Mouse (Mus musculus) lung, embryonic 14.5 days (tissue): Measurements from ENCODE around the gene Dio1. TPM values are rescaled to one million over a fixed set of nuclear protein-coding genes. Genes with fewer than 3 reads are reported as not detected.

Experiments used
- ATAC-seq: fragments of 200-750 bp; cut with Nextera tagmentation; 2 replicates; pipeline ENCODE4 v1.8.0; 2017; ENCODE audit warnings: mild to moderate bottlenecking, moderate TSS enrichment, moderate library complexity; ENCODE audit not compliant: insufficient read depth
- DNase-seq: peaks from one replicate; pipeline ENCODE4 v3.0.0-alpha.2; 2015
- H3K27ac ChIP-seq: fragments of 300-500 bp; sonication (generic); 2 replicates; pipeline ENCODE4 v1.5.1; 2014; ENCODE audit warnings: low read depth, mild to moderate bottlenecking, moderate library complexity
- H3K27me3 ChIP-seq: fragments of 300-500 bp; sonication (generic); 2 replicates; pipeline ENCODE4 v1.6.1; 2014; ENCODE audit warnings: low read length, control low read depth; ENCODE audit not compliant: insufficient read depth
- H3K36me3 ChIP-seq: fragments of 300-500 bp; sonication (generic); 2 replicates; pipeline ENCODE4 v1.6.1; 2014; ENCODE audit warnings: control low read depth; ENCODE audit not compliant: insufficient read depth
- H3K4me1 ChIP-seq: fragments of 300-500 bp; sonication (generic); 2 replicates; pipeline ENCODE4 v1.6.1; 2014; ENCODE audit warnings: antibody characterized with exemption, control low read depth; ENCODE audit not compliant: insufficient read depth
- H3K4me2 ChIP-seq: fragments of 300-500 bp; sonication (generic); 2 replicates; pipeline ENCODE4 v1.6.1; 2014; ENCODE audit warnings: mild to moderate bottlenecking
- H3K4me3 ChIP-seq: fragments of 300-500 bp; sonication (generic); 2 replicates; pipeline ENCODE4 v1.5.1; 2014; ENCODE audit warnings: low read depth, low read length
- H3K9ac ChIP-seq: fragments of 300-500 bp; sonication (generic); 2 replicates; pipeline ENCODE4 v1.6.1; 2014
- H3K9me3 ChIP-seq: fragments of 300-500 bp; sonication (generic); 2 replicates; pipeline ENCODE4 v1.6.1; 2016; ENCODE audit warnings: low read depth, low read length, control low read depth
- CTCF ChIP-seq: IDR thresholded peaks from 2 replicates; pipeline ENCODE4 v1.5.1; 2016; ENCODE audit warnings: antibody characterized with exemption, low read depth
- WGBS: fragments of 180-500 bp; shearing (Covaris S2); extraction: QIAGEN DNeasy Blood & Tissue Kit; methylation state at CpG from one replicate; pipeline ENCODE4 v1.1.7; 2014; 5-methylcytosine and 5-hydroxymethylcytosine counted together
- polyA plus RNA-seq: library from polyadenylated mRNA; unstranded; fragments of >200 nt; fragmentation: Nextera tagmentation; extraction: Ambion mirVana; gene quantifications from 2 replicates; pipeline ENCODE4 v1.2.1, GENCODE M21; 2014

Gene Dio1
- polyA plus RNA-seq, 1 experiment from 2014 or later = not detected

- TF ChIP-seq CTCF = no peak
- peaks cover 7% of the 10 kb centered on the region for H3K4me1 ChIP-seq
- H3K27me3 ChIP-seq = no peaks in the 10 kb centered on the region
- H3K4me2 ChIP-seq = no peak overlapping the region
- H3K4me3 ChIP-seq = no peak overlapping the region
- 65% methylated on average over 9 of the region's 9 CpGs for WGBS
- no peak overlapping the region for H3K27ac ChIP-seq
- DNase-seq = no peak
- peaks cover 18% of the 10 kb centered on the region for H3K36me3 ChIP-seq
- H3K9ac ChIP-seq = no peak overlapping the region
- H3K9me3 ChIP-seq = no peaks in the 10 kb centered on the region
- no peak for ATAC-seq
Observed at GRCm38 (mm10) chr4:107247110-107247509, 59.9 kb downstream of the Dio1 start.

- no peaks in the 10 kb centered on the region for H3K9me3 ChIP-seq
- TF ChIP-seq CTCF = no peak
- peaks cover 19% of the 10 kb centered on the region for H3K36me3 ChIP-seq
- no peak overlapping the region for H3K9ac ChIP-seq
- DNase-seq (peak; percentile 53), ATAC-seq (no peak)
- H3K4me3 ChIP-seq = no peak overlapping the region
- 40% methylated on average over 1 of the region's 1 CpGs for WGBS
- H3K27ac ChIP-seq = peak overlapping the region; percentile 58; the same call in 1 of the 2 replicates
- peaks cover 7% of the 10 kb centered on the region; the same call in 1 of the 2 replicates for H3K4me1 ChIP-seq
- no peak overlapping the region for H3K4me2 ChIP-seq
- no peaks in the 10 kb centered on the region for H3K27me3 ChIP-seq
Observed at GRCm38 (mm10) chr4:107246040-107246439, 60.9 kb downstream of the Dio1 start.

GRCm38 (mm10) chr4:107245368-107245767, 61.6 kb downstream of the Dio1 start:
- H3K27ac ChIP-seq = peak overlapping the region; percentile 58; the same call in 1 of the 2 replicates

GRCm38 (mm10) chr4:107243365-107244333, 63.3 kb downstream of the Dio1 start:
- Histone ChIP-seq H3K27ac (no peak overlapping the region), H3K4me3 (no peak overlapping the region), H3K27me3 (no peaks in the 10 kb centered on the region), H3K9me3 (no peaks in the 10 kb centered on the region), H3K9ac (no peak overlapping the region), H3K4me1 (peaks cover 7% of the 10 kb centered on the region; the same call in 1 of the 2 replicates), H3K4me2 (no peak overlapping the region), H3K36me3 (peaks cover 41% of the 10 kb centered on the region)
- no peak for DNase-seq
- TF ChIP-seq CTCF = no peak
- no peak for ATAC-seq
- WGBS = 78% methylated on average over 6 of the region's 6 CpGs

More at GRCm38 (mm10) chr4:107245368-107245767, 61.6 kb downstream of the Dio1 start:
- Histone ChIP-seq H3K4me1 (peaks cover 7% of the 10 kb centered on the region; the same call in 1 of the 2 replicates), H3K9me3 (no peaks in the 10 kb centered on the region), H3K27me3 (no peaks in the 10 kb centered on the region), H3K4me2 (no peak overlapping the region), H3K4me3 (no peak overlapping the region), H3K9ac (no peak overlapping the region; the same call in 1 of the 2 replicates), H3K36me3 (peaks cover 24% of the 10 kb centered on the region)
- DNase-seq = peak; percentile 73
- WGBS = 44% methylated on average over 2 of the region's 2 CpGs
- no peak for ATAC-seq
- TF ChIP-seq CTCF = no peak

Other genes with a start within 250 kb of the Dio1 start
- 106 and 115 TPM in 2 replicates for gene Mrpl37, start 240.3 kb downstream of the Dio1 start, polyA plus RNA-seq
- gene Cyb5rl, start 240.2 kb downstream of the Dio1 start, polyA plus RNA-seq = 5.3 and 6.7 TPM in 2 replicates
- not detected in 2 replicates for gene Cdcp2, start 210.3 kb downstream of the Dio1 start, polyA plus RNA-seq
- gene Tmem59, start 128.8 kb downstream of the Dio1 start, polyA plus RNA-seq = 321 and 337 TPM in 2 replicates
- gene Tceanc2, start 128.1 kb downstream of the Dio1 start, polyA plus RNA-seq = 17.1 and 28.3 TPM in 2 replicates
- not detected in 2 replicates for gene Ldlrad1, start 98.0 kb downstream of the Dio1 start, polyA plus RNA-seq
- 69.0 and 75.2 TPM in 2 replicates for gene Lrrc42, start 53.6 kb downstream of the Dio1 start, polyA plus RNA-seq
- gene Hspb11, start 53.6 kb downstream of the Dio1 start, polyA plus RNA-seq = 37.6 and 41.4 TPM in 2 replicates
- gene Yipf1, start 7.2 kb upstream of the Dio1 start, polyA plus RNA-seq = 53.2 and 55.1 TPM in 2 replicates
- gene Ndc1, start 60.6 kb upstream of the Dio1 start, polyA plus RNA-seq = 55.2 and 57.5 TPM in 2 replicates
- 2.9 and 3.0 TPM in 2 replicates for gene Glis1, start 127.4 kb upstream of the Dio1 start, polyA plus RNA-seq